Mouse (Mus musculus) Patski (cell line): ENCODE measurements around the gene Crlf1. TPM values are rescaled to one million over a fixed set of nuclear protein-coding genes. Genes with fewer than 3 reads are reported as not detected.

Experiments used
- ATAC-seq: fragments of 100-300 bp; one replicate; pipeline ENCODE4 v1.8.0; 2021
- CTCF ChIA-PET: fragments of 350-600 bp; sonication (Branson Sonifier 250); formaldehyde crosslinking; loops from one replicate; lab custom pipeline; 2022; ENCODE audit warnings: inconsistent platforms; lab: Charles Lee
- POLR2A ChIA-PET: fragments of 350-600 bp; sonication (Branson Sonifier 250); formaldehyde crosslinking; loops from one replicate; lab custom pipeline; 2022; ENCODE audit warnings: antibody characterized with exemption, inconsistent platforms; lab: Charles Lee
- DNase-seq: peaks from one replicate; pipeline ENCODE4 v3.0.0-alpha.2; 2011; ENCODE audit warnings: low read depth, low spot score
- H3K27me3 ChIP-seq: fragments of 371-371 bp; one replicate; pipeline ENCODE4 v1.5.1; 2021
- CTCF ChIP-seq: fragments of 100-300 bp; IDR thresholded peaks from one replicate; pipeline ENCODE4 v1.5.1; 2021
- in situ Hi-C: fragments of 300-500 bp; cut with MboI; formaldehyde crosslinking; loops from 3 replicates; pipeline ENCODE4 v1.11.1; 2018; ENCODE audit warnings: low pct_unique_long_range_greater_than_20kb, mixed read lengths
- polyA plus RNA-seq: library from polyadenylated mRNA; unstranded; gene quantifications from one replicate; pipeline ENCODE4 v1.2.3, GENCODE M21; 2021

Gene Crlf1
- polyA plus RNA-seq, 1 experiment from 2014 or later: 29.4 TPM

GRCm38 (mm10) chr8:70535221-70535620 is 42.3 kb downstream of the Crlf1 start:
- CTCF ChIA-PET: no interaction called here
- POLR2A ChIA-PET: no interaction called here
- in situ Hi-C loops: no loop called here

GRCm38 (mm10) chr8:70535701-70536100 is 42.7 kb downstream of the Crlf1 start:
- CTCF ChIA-PET: interaction anchor here (4.1 kb wide), 1 partner anchor 9 kb away, joined by 20 read pairs; the partner anchor contains the start of genes Fkbp8 and Kxd1
- ATAC-seq (no peak), DNase-seq (no peak)
- in situ Hi-C loops: no loop called here
- POLR2A ChIA-PET: no interaction called here
- no peak for TF ChIP-seq CTCF
- H3K27me3 ChIP-seq: no peaks in the 10 kb centered on the region

More at GRCm38 (mm10) chr8:70535221-70535620, 42.3 kb downstream of the Crlf1 start:
- DNase-seq: no peak
- ATAC-seq: no peak
- no peak for TF ChIP-seq CTCF
- no peaks in the 10 kb centered on the region for H3K27me3 ChIP-seq

DNA sequence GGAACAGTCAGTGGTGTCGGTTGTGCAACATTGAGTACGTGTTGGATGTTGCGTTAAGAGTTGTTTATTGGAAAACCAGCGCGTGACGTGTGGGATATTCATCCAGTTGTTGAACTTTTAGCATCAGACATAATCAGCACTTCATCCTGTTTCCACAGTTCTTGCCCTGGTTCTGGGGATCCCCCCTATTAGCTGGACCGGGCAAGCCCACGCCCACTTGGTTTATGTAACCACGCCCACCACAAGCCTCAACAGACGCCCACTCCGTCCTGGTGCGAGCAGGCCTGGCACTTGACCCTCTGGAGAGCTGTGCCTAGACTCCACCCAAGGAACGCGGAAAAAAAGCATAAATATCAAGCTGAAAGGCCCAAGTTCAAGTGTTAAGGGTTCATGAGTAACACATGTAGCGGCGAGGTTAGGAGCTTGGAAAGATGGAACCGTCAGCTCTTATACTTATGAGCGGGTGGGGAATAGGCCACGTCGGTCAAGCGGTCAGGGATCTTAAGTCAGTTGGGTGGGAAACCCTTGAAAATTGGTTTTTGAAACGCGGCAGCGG is 45.1 kb downstream of the Crlf1 start:
- in situ Hi-C loops: no loop called here
- H3K27me3 ChIP-seq: no peaks in the 10 kb centered on the region
- no peak for TF ChIP-seq CTCF
- ATAC-seq (no peak), DNase-seq (no peak)
- ChIA-PET POLR2A (interaction anchor here (1.3 to 4.2 kb wide), 3 partner anchors 10 to 72 kb away, joined by 3 to 24 read pairs (median 15); partner anchors contain the start of genes Fkbp8, Kxd1 and Uba52), CTCF (interaction anchor here (1.4 to 4.1 kb wide), 2 partner anchors 11 to 72 kb away, joined by 4 to 20 read pairs; partner anchors contain the start of genes Fkbp8 and Kxd1)

- ChIA-PET CTCF (interaction anchor here (1.4 to 4.1 kb wide), 2 partner anchors 11 to 72 kb away, joined by 4 to 20 read pairs; partner anchors contain the start of genes Fkbp8 and Kxd1), POLR2A (interaction anchor here (1.3 to 4.2 kb wide), 3 partner anchors 11 to 71 kb away, joined by 3 to 24 read pairs (median 15); partner anchors contain the start of genes Fkbp8, Kxd1 and Uba52)
- TF ChIP-seq CTCF: no peak
- in situ Hi-C loops: no loop called here
- ATAC-seq (peak; percentile 41), DNase-seq (peak; percentile 81)
- no peaks in the 10 kb centered on the region for H3K27me3 ChIP-seq
Measured at GRCm38 (mm10) chr8:70538633-70539076, 45.7 kb downstream of the Crlf1 start.

DNA sequence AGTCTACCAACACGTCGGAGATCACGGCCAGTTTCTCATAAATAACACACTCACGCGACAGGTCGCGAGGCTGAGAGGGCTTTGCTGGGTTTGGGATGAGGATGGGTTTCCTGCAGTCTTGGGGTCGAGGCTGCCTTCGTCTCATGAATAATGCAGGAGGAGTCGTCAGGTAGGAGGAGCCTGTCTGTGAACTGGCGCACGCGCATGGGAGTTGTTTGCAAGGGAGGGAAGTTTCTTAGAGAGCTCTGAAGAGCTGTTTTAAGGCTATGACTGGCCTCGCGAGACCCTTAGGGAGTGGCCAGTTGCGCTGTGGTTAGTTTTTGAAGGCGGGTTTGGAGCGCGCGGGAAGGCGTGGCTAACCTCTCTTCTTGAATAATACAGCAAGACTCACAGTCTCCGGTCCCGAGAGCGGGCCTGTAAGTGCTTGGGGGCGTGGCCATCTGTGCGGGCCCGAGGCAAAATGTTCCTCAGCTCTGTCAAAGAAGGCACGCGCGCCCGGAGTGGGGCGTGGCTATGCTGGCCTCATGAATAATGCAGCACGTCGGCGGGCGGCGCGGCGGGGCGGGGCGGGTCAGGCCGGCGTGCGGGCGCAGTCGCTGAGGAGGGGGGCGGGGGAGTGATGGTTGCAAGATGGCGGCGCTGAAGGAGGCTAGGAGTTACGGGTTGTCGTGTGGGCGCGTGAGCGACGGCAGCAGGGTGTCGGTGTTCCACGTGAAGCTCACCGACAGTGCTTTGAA is 46.3 kb downstream of the Crlf1 start, which contains the start of gene Ell:
Gene Ell (plus strand): TSS at position 381 of the 737 bp plus-strand sequence.
- in situ Hi-C loops: no loop called here
- CTCF ChIA-PET: interaction anchor here (1.4 to 4.1 kb wide), 2 partner anchors 12 to 71 kb away, joined by 4 to 20 read pairs; partner anchors contain the start of genes Fkbp8 and Kxd1
- ATAC-seq (peak; percentile 84), DNase-seq (peak; percentile 95)
- TF ChIP-seq CTCF: no peak
- POLR2A ChIA-PET: interaction anchor here (0.8 to 4.2 kb wide), 6 partner anchors 11 to 71 kb away, joined by 3 to 24 read pairs (median 4); partner anchors contain the start of genes Fkbp8, Kxd1, Ssbp4 and Uba52
- no peaks in the 10 kb centered on the region for H3K27me3 ChIP-seq

DNA sequence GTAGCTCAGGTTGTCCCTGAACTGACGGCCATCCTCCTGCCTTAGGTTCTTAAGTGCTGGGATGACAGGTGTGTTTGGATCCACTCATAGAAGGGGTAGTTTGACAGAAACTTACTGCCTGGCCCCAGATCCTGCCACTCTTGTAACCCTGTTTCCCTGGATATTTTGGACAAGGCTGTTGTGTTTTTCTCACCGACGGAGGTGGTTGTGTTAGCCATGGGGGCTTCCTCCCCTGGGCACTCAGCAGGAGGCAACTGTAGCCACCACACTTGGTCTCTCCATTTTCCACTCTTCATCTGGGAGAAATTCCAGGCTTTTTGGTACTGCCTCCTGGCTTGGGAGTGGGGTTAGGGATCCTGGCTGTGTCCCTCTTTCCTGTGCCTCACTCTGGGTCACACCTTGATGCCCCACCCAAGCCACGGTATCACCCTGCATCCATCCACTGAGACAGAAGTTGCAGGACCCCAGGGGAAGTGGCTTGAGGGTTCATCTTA is 47.1 kb downstream of the Crlf1 start:
- no peaks in the 10 kb centered on the region for H3K27me3 ChIP-seq
- no peak for DNase-seq
- ChIA-PET CTCF (no interaction called here), POLR2A (interaction anchor here (0.8 to 4.2 kb wide), 5 partner anchors 10 to 70 kb away, joined by 4 to 24 read pairs (median 5); partner anchors contain the start of genes Fkbp8, Kxd1, Ssbp4 and Uba52)
- ATAC-seq: no peak
- no peak for TF ChIP-seq CTCF
- in situ Hi-C loops: no loop called here

GRCm38 (mm10) chr8:70540507-70541071 is 47.6 kb downstream of the Crlf1 start:
- no peak for TF ChIP-seq CTCF
- ATAC-seq (peak; percentile 7), DNase-seq (no peak)
- no peaks in the 10 kb centered on the region for H3K27me3 ChIP-seq
- in situ Hi-C loops: no loop called here
- ChIA-PET CTCF (no interaction called here), POLR2A (interaction anchor here (0.8 to 4.2 kb wide), 6 partner anchors 10 to 69 kb away, joined by 3 to 24 read pairs (median 4); partner anchors contain the start of genes Fkbp8, Kxd1, Ssbp4 and Uba52)

DNA sequence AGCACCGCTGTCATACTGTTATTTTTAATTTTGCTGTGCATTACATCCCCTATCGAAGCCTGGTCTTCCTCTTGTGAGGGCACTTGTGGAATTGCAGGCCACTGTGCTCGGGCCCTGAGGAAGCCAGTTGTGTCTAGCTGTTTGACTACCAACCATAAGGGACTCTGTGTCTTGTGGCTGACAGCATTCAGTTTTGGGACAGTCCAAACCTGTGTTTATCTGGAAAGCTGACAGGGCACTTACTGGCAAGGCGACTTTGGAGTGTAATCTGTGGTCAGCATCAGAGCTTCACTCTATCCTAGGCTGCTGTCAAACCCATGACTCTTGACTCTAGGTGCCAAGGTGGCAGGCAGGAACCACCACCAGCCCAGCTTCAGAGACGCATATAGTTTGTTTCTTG is 48.1 kb downstream of the Crlf1 start:
- in situ Hi-C loops: no loop called here
- ATAC-seq (no peak), DNase-seq (no peak)
- CTCF ChIA-PET: interaction anchor here (1.1 kb wide), 2 partner anchors 10 to 17 kb away, joined by 3 read pairs; no protein-coding TSS in a partner anchor
- no peak for TF ChIP-seq CTCF
- POLR2A ChIA-PET: interaction anchor here (0.7 to 1.3 kb wide), 4 partner anchors 12 to 30 kb away, joined by 3 to 7 read pairs (median 4); no protein-coding TSS in a partner anchor
- no peaks in the 10 kb centered on the region for H3K27me3 ChIP-seq

- DNase-seq (no peak), ATAC-seq (no peak)
- no peak for TF ChIP-seq CTCF
- ChIA-PET POLR2A (no interaction called here), CTCF (interaction anchor here (0.8 to 2.0 kb wide), 6 partner anchors 8 to 67 kb away, joined by 3 to 6 read pairs (median 3); no protein-coding TSS in a partner anchor)
- no peaks in the 10 kb centered on the region for H3K27me3 ChIP-seq
- in situ Hi-C loops: no loop called here
Measured at GRCm38 (mm10) chr8:70544200-70544687, 51.3 kb downstream of the Crlf1 start.
